Mouse (Mus musculus): ENCODE results near the gene Cep104.

Gene Cep104

GRCm38 (mm10) chr4:153993505-153993904 lies 18.5 kb downstream of the Cep104 start:
- no peak for DNase-seq (ENCODE audit: low read depth)

- DNase-seq (ENCODE audit: low read depth): no peak
These were observed 30.5 kb downstream of the Cep104 start for GRCm38 (mm10) chr4:154005488-154005887.

- DNase-seq (ENCODE audit: low read depth): no peak
These were observed 31.3 kb downstream of the Cep104 start for GRCm38 (mm10) chr4:154006264-154006663.

- no peak for DNase-seq (ENCODE audit: low read depth)
These were observed 32.8 kb downstream of the Cep104 start for GRCm38 (mm10) chr4:154007759-154008158.

- DNase-seq (ENCODE audit: low read depth): peak; percentile 28
These were observed 36.1 kb downstream of the Cep104 start for GRCm38 (mm10) chr4:154010907-154011645.

- DNase-seq (ENCODE audit: low read depth): peak; percentile 83
These were observed 36.7 kb downstream of the Cep104 start, which contains the start of gene Lrrc47 for GRCm38 (mm10) chr4:154011646-154012089. Gene Lrrc47, plus strand, starts transcription at chr4:154011731.

GRCm38 (mm10) chr4:154012132-154012882 lies 37.3 kb downstream of the Cep104 start:
- peak; percentile 67 for DNase-seq (ENCODE audit: low read depth)

- no peak for DNase-seq (ENCODE audit: low read depth)
These were observed 40.5 kb downstream of the Cep104 start for GRCm38 (mm10) chr4:154015476-154015875.

GRCm38 (mm10) chr4:154019571-154019970 lies 44.6 kb downstream of the Cep104 start:
- peak; percentile 55 for DNase-seq (ENCODE audit: low read depth)

- no peak for DNase-seq (ENCODE audit: low read depth)
These were observed 46.4 kb downstream of the Cep104 start for GRCm38 (mm10) chr4:154021432-154021831.

- DNase-seq (ENCODE audit: low read depth): no peak
These were observed 47.4 kb downstream of the Cep104 start for GRCm38 (mm10) chr4:154022407-154022806.

- no peak for DNase-seq (ENCODE audit: low read depth)
These were observed 47.9 kb downstream of the Cep104 start for GRCm38 (mm10) chr4:154022844-154023243.

GRCm38 (mm10) chr4:154023754-154024601 lies 49.0 kb downstream of the Cep104 start:
- no peak for DNase-seq (ENCODE audit: low read depth)

- DNase-seq (ENCODE audit: low read depth): no peak
These were observed 49.9 kb downstream of the Cep104 start for GRCm38 (mm10) chr4:154024729-154025521.

- DNase-seq (ENCODE audit: low read depth): peak; percentile 20
These were observed 50.8 kb downstream of the Cep104 start, which contains the start of gene Smim1 for GRCm38 (mm10) chr4:154025641-154026440. Gene Smim1, minus strand, starts transcription at chr4:154026230.

- DNase-seq (ENCODE audit: low read depth): no peak
These were observed 51.4 kb downstream of the Cep104 start for GRCm38 (mm10) chr4:154026441-154026761.

GRCm38 (mm10) chr4:154028066-154028465 lies 53.1 kb downstream of the Cep104 start:
- no peak for DNase-seq (ENCODE audit: low read depth)

- peak; percentile 52 for DNase-seq (ENCODE audit: low read depth)
These were observed 53.7 kb downstream of the Cep104 start for GRCm38 (mm10) chr4:154028646-154029045.

- DNase-seq (ENCODE audit: low read depth): no peak
These were observed 62.1 kb downstream of the Cep104 start for GRCm38 (mm10) chr4:154037123-154037522.

- DNase-seq (ENCODE audit: low read depth): no peak
These were observed 67.6 kb downstream of the Cep104 start, which contains the start of gene Ccdc27 for GRCm38 (mm10) chr4:154042577-154042976. Gene Ccdc27, minus strand, starts transcription at chr4:154042677.
